Mouse (Mus musculus) heart, postnatal 0 days (tissue): ENCODE measurements at regions not wholly inside any gene's neighbourhood (a gene's known extent, or its start where the extent isn't known, plus 50 kb on each side); places are given as distances from the start of the nearest gene placed in this dataset.

Experiments
- ATAC-seq: fragments of 200-750 bp; cut with Nextera tagmentation; 2 replicates; pipeline ENCODE4 v1.8.0; 2017; ENCODE audit warnings: low read depth, moderate number of reproducible peaks, moderate library complexity; ENCODE audit not compliant: insufficient read depth
- DNase-seq: peaks from one replicate; pipeline ENCODE4 v3.0.0-alpha.2; 2016; ENCODE audit warnings: low spot score
- H3K27ac ChIP-seq: fragments of 300-500 bp; sonication (generic); 2 replicates; pipeline ENCODE4 v1.5.1; 2014; ENCODE audit warnings: low read depth, mild to moderate bottlenecking
- H3K27me3 ChIP-seq: fragments of 300-500 bp; sonication (generic); 2 replicates; pipeline ENCODE4 v1.6.1; 2014; ENCODE audit warnings: low read length, mixed read lengths; ENCODE audit not compliant: control insufficient read depth, insufficient read depth
- H3K36me3 ChIP-seq: fragments of 300-500 bp; sonication (generic); replicated peaks from 2 replicates; pipeline ENCODE4 v1.6.1; 2014; ENCODE audit warnings: low read length, mixed read lengths; ENCODE audit not compliant: control insufficient read depth, insufficient read depth
- H3K4me1 ChIP-seq: fragments of 300-500 bp; sonication (generic); 2 replicates; pipeline ENCODE4 v1.6.1; 2014; ENCODE audit warnings: antibody characterized with exemption; ENCODE audit not compliant: control insufficient read depth, insufficient read depth
- H3K4me2 ChIP-seq: fragments of 300-500 bp; sonication (generic); 2 replicates; pipeline ENCODE4 v1.6.1; 2014; ENCODE audit warnings: low read depth, mild to moderate bottlenecking, low read length, moderate library complexity
- H3K4me3 ChIP-seq: fragments of 300-500 bp; sonication (generic); 2 replicates; pipeline ENCODE4 v1.5.1; 2014; ENCODE audit warnings: low read depth, low read length
- H3K9ac ChIP-seq: fragments of 300-500 bp; sonication (generic); replicated peaks from 2 replicates; pipeline ENCODE4 v1.6.1; 2014; ENCODE audit warnings: low read depth, low read length, mixed read lengths
- H3K9me3 ChIP-seq: fragments of 300-500 bp; sonication (generic); replicated peaks from 2 replicates; pipeline ENCODE4 v1.6.1; 2016; ENCODE audit warnings: low read length; ENCODE audit not compliant: control insufficient read depth
- CTCF ChIP-seq: IDR thresholded peaks from 2 replicates; pipeline ENCODE4 v1.5.1; 2016; ENCODE audit warnings: antibody characterized with exemption, control low read depth, low read depth
- EP300 ChIP-seq: IDR thresholded peaks from 2 replicates; pipeline ENCODE4 v1.6.1; 2016; ENCODE audit warnings: antibody characterized with exemption, low read depth
- WGBS: fragments of 180-500 bp; shearing (Covaris S2); extraction: QIAGEN DNeasy Blood & Tissue Kit; methylation state at CpG from one replicate; pipeline ENCODE4 v1.1.7; 2014; 5-methylcytosine and 5-hydroxymethylcytosine counted together

DNA sequence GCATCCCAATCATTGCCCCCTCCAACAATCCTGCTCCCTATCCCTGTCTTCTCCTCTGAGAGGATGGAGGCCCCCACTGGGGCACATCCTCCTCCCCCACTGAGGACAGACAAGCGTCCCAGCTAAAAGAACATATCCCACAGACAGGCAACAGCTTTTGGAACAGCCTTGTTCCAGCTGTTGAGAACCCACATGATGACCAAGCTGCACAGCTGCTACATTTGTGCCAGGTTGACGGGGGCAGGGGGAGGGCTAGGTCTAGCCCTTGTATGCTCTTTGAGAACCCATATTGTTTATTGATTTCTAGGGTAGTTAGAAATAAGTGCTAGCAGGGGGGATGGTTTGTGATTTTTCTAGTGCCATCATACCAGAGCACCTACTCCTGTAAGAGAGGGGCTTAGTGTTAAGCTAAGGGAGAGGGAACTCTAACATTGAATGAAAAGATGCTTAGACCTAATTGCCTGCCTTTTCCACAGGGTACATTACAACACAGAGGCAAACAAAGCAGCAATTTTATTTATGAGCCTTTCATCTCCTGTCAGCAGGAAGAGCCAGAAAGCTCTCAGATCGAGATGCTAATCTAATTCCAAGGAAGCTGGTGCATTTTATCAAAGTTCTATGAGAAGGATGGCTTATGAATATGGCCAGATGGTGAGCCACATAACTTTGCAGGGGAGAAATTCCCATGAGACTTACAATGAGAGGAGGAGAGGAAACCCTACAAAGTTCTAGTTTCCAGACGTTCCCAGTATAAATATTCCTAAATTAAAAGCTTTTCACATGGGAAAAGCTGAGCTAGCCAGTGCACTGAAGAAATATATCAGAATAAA lies 137.6 kb upstream of the Zpld1 start:
- ATAC-seq: no peak
- WGBS: 46% methylated on average over 4 of the region's 4 CpGs

DNA sequence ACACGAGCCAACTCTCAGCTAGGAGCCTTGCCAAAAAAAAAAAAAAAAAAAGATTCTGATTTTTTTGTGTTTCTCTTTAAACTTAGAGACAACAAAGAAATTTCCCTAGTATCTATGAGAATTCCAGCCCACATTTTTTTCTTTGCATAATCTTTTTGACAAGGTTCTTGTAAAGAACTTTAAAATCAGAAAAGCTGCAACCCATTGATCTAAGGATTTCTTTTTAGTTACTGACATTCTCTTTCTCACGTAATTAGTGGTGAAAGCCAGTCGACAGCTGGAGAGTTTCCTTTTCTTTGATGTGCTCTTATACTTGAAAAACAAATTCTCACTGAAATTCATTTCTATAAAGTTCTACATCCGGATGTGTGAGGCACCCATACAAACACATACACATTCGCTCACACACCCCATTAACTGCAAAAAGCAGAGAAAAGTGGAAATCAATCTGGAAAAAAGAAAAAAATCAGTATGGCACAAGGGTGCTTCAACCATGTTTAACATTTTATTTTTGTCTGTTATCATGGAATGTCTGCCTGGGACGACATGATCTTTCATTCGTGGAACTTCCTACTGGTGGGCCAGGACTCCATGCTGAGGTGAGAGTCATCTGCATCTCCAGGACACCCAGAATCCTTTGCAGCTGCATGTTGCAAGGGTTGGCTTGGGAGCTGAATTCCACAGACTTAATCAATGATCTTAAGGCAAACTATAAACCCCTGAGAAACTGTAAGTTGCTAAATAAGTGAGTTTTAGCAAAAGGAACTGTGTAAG lies 124.0 kb upstream of the Zpld1 start:
- Histone ChIP-seq H3K4me1 (no peaks in the 10 kb centered on the region), H3K4me2 (no peak overlapping the region), H3K27ac (no peak overlapping the region), H3K27me3 (no peaks in the 10 kb centered on the region), H3K36me3 (no peaks in the 10 kb centered on the region), H3K9ac (no peak overlapping the region), H3K9me3 (no peaks in the 10 kb centered on the region), H3K4me3 (no peak overlapping the region)
- ATAC-seq: no peak
- no peak for DNase-seq
- WGBS: 34% methylated on average over 7 of the region's 7 CpGs
- TF ChIP-seq CTCF (no peak), EP300 (no peak)

More for the DNA sequence above, 137.6 kb upstream of the Zpld1 start:
- H3K4me3 ChIP-seq: no peak overlapping the region
- no peaks in the 10 kb centered on the region for H3K4me1 ChIP-seq
- TF ChIP-seq EP300 (no peak), CTCF (no peak)
- no peaks in the 10 kb centered on the region for H3K36me3 ChIP-seq
- no peaks in the 10 kb centered on the region for H3K9me3 ChIP-seq
- no peaks in the 10 kb centered on the region for H3K27me3 ChIP-seq
- DNase-seq: no peak
- no peak overlapping the region for H3K27ac ChIP-seq
- H3K4me2 ChIP-seq: no peak overlapping the region
- H3K9ac ChIP-seq: no peak overlapping the region

- 71% methylated on average over 4 of the region's 4 CpGs for WGBS
- no peak for TF ChIP-seq EP300
- no peak for TF ChIP-seq CTCF
- no peaks in the 10 kb centered on the region for H3K9me3 ChIP-seq
- no peak overlapping the region for H3K9ac ChIP-seq
- H3K27ac ChIP-seq: no peak overlapping the region
- H3K4me3 ChIP-seq: no peak overlapping the region
- H3K4me2 ChIP-seq: no peak overlapping the region
- H3K27me3 ChIP-seq: no peaks in the 10 kb centered on the region
- no peak for DNase-seq
- no peaks in the 10 kb centered on the region for H3K36me3 ChIP-seq
- no peaks in the 10 kb centered on the region for H3K4me1 ChIP-seq
- ATAC-seq: no peak
These were observed 123.2 kb upstream of the Zpld1 start for GRCm38 (mm10) chr16:55420876-55421568.

GRCm38 (mm10) chr16:55418871-55419270 lies 121.1 kb upstream of the Zpld1 start:
- Histone ChIP-seq H3K27me3 (no peaks in the 10 kb centered on the region), H3K4me3 (no peak overlapping the region), H3K9ac (no peak overlapping the region), H3K4me2 (no peak overlapping the region), H3K27ac (no peak overlapping the region), H3K4me1 (no peaks in the 10 kb centered on the region), H3K9me3 (no peaks in the 10 kb centered on the region), H3K36me3 (no peaks in the 10 kb centered on the region)
- TF ChIP-seq EP300 (no peak), CTCF (no peak)
- WGBS: 87% methylated on average over 3 of the region's 3 CpGs
- DNase-seq (no peak), ATAC-seq (no peak)

- Histone ChIP-seq H3K9ac (no peak overlapping the region), H3K36me3 (no peaks in the 10 kb centered on the region), H3K4me2 (no peak overlapping the region), H3K4me1 (no peaks in the 10 kb centered on the region), H3K9me3 (no peaks in the 10 kb centered on the region), H3K27me3 (no peaks in the 10 kb centered on the region), H3K27ac (no peak overlapping the region), H3K4me3 (no peak overlapping the region)
- no peak for ATAC-seq
- TF ChIP-seq CTCF: no peak
- no peak for TF ChIP-seq EP300
- DNase-seq: no peak
These were observed 103.0 kb upstream of the Zpld1 start for GRCm38 (mm10) chr16:55400818-55401217.
